Mouse (Mus musculus) heart, postnatal 14 days (tissue): ENCODE measurements at regions not wholly inside any gene's neighbourhood (a gene's known extent, or its start where the extent isn't known, plus 50 kb on each side); places are given as distances from the start of the nearest gene placed in this dataset.
"Not testable (repeated sequence)": the region's sequence is repeated elsewhere in the genome, so short reads cannot be mapped to it uniquely, and the experiment has no call there.

ENCODE experiments used
- DNase-seq, 2 experiments: peaks; one replicate each; pipeline ENCODE4 v3.0.0; 2021 to 2022
- intact Hi-C: fragments of 180-260 bp; cut with DNase I; formaldehyde crosslinking; loops from one replicate; pipeline ENCODE4 v1.15.1; 2025

- intact Hi-C loops: no loop called here
- no peak for DNase-seq
These were observed 58.1 kb upstream of the Slc1a4 start for GRCm38 (mm10) chr11:20390622-20391021.

GRCm38 (mm10) chr11:20393302-20393701 lies 60.8 kb upstream of the Slc1a4 start:
- DNase-seq, intact Hi-C loops: not testable (repeated sequence)

- DNase-seq, intact Hi-C loops: not testable (repeated sequence)
These were observed 61.3 kb upstream of the Slc1a4 start for GRCm38 (mm10) chr11:20393807-20394206.

- DNase-seq: no peak
- intact Hi-C loops: no loop called here
These were observed 63.3 kb upstream of the Slc1a4 start for GRCm38 (mm10) chr11:20395848-20396203.

GRCm38 (mm10) chr11:20396204-20396848 lies 63.8 kb upstream of the Slc1a4 start:
- no peak for DNase-seq
- intact Hi-C loops: no loop called here

GRCm38 (mm10) chr11:20396884-20397283 lies 64.4 kb upstream of the Slc1a4 start:
- intact Hi-C loops: no loop called here

GRCm38 (mm10) chr11:20400302-20401234 lies 68.1 kb upstream of the Slc1a4 start:
- DNase-seq: peak; percentile 85 to 90
- intact Hi-C loops: loop anchor here (1.0 to 5.0 kb wide), 5 partner anchors 68 to 578 kb away; partner anchors contain the start of gene Slc1a4

More at GRCm38 (mm10) chr11:20396884-20397283, 64.4 kb upstream of the Slc1a4 start:
- no peak for DNase-seq

GRCm38 (mm10) chr11:20403456-20403855 lies 70.9 kb upstream of the Slc1a4 start:
- DNase-seq: no peak
- intact Hi-C loops: loop anchor here (5.0 kb wide), 2 partner anchors 206 to 581 kb away; no protein-coding TSS in a partner anchor

GRCm38 (mm10) chr11:20404476-20404875 lies 72.0 kb upstream of the Slc1a4 start:
- DNase-seq: no peak
- intact Hi-C loops: loop anchor here (5.0 kb wide), 2 partner anchors 207 to 582 kb away; no protein-coding TSS in a partner anchor

- no peak for DNase-seq
- intact Hi-C loops: no loop called here
These were observed 85.6 kb upstream of the Slc1a4 start for GRCm38 (mm10) chr11:20418141-20418540.

GRCm38 (mm10) chr11:20420876-20421275 lies 88.4 kb upstream of the Slc1a4 start:
- intact Hi-C loops: no loop called here
- DNase-seq: no peak

GRCm38 (mm10) chr11:20436057-20436456 lies 103.5 kb upstream of the Slc1a4 start:
- intact Hi-C loops: no loop called here
- DNase-seq: no peak

GRCm38 (mm10) chr11:20442476-20442875 lies 100.6 kb upstream of the Sertad2 start:
- DNase-seq: no peak
- intact Hi-C loops: no loop called here

GRCm38 (mm10) chr11:20445061-20445902 lies 97.8 kb upstream of the Sertad2 start:
- intact Hi-C loops: no loop called here
- no peak for DNase-seq

- intact Hi-C loops: loop anchor here (2.0 kb wide), 1 partner anchor 245 kb away; no protein-coding TSS in a partner anchor
- DNase-seq: peak; percentile 73 to 80
These were observed 97.2 kb upstream of the Sertad2 start for GRCm38 (mm10) chr11:20445903-20446264.

GRCm38 (mm10) chr11:20452901-20453300 lies 90.2 kb upstream of the Sertad2 start:
- DNase-seq: no peak
- intact Hi-C loops: loop anchor here (10.0 kb wide), 1 partner anchor 722 kb away; no protein-coding TSS in a partner anchor

- no peak for DNase-seq
- intact Hi-C loops: loop anchor here (2.0 to 10.0 kb wide), 4 partner anchors 185 to 721 kb away; no protein-coding TSS in a partner anchor
These were observed 89.3 kb upstream of the Sertad2 start for GRCm38 (mm10) chr11:20453786-20454185.

GRCm38 (mm10) chr11:20455085-20455864 lies 87.8 kb upstream of the Sertad2 start:
- peak; percentile 91 to 93 for DNase-seq
- intact Hi-C loops: loop anchor here (2.0 to 10.0 kb wide), 6 partner anchors 87 to 720 kb away; partner anchors contain the start of gene Sertad2
